Mouse (Mus musculus) urinary bladder, postnatal 36 days (tissue): ENCODE results near the gene Dhps.

Experiments
- DNase-seq, 2 experiments: peaks; one replicate each; pipeline ENCODE4 v3.0.0; 2022; ENCODE audit warnings: low spot score in 2 of 2, mixed read lengths in 1 of 2

The Dhps gene

GRCm38 (mm10) chr8:85071514-85072281 lies at the start of gene Dhps:
Gene Dhps, plus strand, starts transcription at chr8:85071757.
- DNase-seq: peak; percentile 84 to 92

GRCm38 (mm10) chr8:85023846-85024245 lies 47.7 kb upstream of the Dhps start:
- DNase-seq: no peak

DNA sequence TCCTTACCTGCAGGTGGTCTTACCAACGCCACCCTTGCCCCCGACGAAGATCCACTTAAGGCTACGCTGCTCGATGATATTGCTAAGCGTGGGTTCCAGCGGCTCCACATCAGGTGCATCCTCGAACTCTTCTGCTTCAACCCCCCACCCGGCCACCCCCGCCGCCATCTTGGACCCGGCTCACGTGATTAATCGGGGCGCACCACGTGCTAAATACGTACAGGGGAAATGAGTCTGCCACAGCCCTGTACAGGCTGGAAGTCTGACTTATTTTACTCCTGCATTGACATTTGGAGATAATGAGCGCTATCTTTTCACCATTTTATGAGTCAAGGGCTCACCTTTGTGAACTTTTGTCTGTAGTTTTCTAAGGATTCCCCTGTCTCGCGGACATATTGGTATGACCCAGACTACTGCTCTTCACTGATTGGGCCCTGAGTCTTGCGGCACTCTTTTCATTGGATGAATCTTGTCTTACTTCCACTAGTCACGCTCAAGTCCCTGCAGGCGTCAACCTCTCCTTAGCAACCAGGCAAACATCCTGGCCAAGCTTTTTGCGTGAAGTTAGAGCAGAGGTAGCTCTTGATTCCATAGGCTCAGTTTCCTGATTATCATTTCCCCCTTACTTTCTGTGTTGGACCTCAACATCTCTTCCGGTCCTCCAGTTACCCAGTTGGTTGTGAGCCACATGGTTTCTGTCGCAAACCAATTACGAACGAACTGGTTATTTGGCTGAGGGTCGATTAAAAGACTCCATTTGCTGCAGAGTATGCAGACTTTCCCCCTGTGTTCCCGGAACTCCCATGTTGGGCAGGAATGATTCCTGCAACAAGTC lies 46.2 kb upstream of the Dhps start, which contains the start of gene Asna1:
Gene Asna1 (minus strand): TSS at position 184 of the 835 bp plus-strand sequence.
- DNase-seq: peak; percentile 66 to 79

- DNase-seq: peak; percentile 96 to 97
These were observed 44.7 kb upstream of the Dhps start, which contains the start of gene Trir for GRCm38 (mm10) chr8:85026670-85027515. Gene Trir, plus strand, starts transcription at chr8:85026823.

- no peak for DNase-seq
These were observed 44.1 kb upstream of the Dhps start for GRCm38 (mm10) chr8:85027516-85027855.

GRCm38 (mm10) chr8:85027922-85028321 lies 43.6 kb upstream of the Dhps start:
- no peak for DNase-seq

DNA sequence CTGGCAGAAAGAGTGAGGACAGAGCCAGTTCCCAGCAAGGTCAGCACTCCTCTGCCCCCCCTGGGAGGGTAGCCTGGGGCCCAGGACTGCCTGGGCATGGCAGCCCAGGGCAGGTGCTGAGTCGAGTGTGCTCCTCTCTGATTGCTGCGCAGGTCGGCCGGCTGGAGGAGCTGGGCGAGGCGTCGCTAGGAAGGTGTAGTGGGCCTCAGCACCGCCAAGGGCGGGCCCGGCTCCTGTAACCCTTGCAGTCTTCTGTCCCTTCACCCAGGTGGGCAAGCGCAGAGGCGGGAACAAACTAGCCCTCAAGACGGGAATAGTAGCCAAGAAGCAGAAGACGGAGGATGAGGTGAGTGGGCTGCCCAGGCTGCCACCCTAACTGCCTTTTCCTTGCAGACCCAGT lies 42.3 kb upstream of the Dhps start:
- DNase-seq: no peak

- DNase-seq: no peak
These were observed 38.8 kb upstream of the Dhps start for GRCm38 (mm10) chr8:85032622-85033311.

- no peak for DNase-seq
These were observed 37.7 kb upstream of the Dhps start for GRCm38 (mm10) chr8:85033867-85034266.

DNA sequence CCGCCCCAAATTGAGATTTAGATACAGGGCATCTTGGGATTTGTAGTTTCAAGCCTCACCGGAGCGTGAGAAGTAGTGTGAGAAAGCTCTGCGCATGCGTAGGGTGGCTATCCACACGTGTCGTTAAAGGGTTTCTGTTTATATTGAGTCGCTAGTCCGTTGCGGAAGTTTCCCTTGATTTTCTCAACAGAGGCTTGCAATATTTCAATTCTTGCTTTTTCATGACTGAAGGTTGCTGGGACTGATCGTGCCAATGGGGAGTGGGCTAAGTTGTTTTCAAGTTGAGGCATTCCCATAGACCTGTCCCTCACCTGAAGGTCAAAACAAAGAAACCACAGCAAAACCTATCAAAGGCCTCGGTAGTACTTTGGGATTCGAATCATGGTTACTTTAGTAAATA lies 36.8 kb upstream of the Dhps start:
- DNase-seq: peak; percentile 45 to 59

DNA sequence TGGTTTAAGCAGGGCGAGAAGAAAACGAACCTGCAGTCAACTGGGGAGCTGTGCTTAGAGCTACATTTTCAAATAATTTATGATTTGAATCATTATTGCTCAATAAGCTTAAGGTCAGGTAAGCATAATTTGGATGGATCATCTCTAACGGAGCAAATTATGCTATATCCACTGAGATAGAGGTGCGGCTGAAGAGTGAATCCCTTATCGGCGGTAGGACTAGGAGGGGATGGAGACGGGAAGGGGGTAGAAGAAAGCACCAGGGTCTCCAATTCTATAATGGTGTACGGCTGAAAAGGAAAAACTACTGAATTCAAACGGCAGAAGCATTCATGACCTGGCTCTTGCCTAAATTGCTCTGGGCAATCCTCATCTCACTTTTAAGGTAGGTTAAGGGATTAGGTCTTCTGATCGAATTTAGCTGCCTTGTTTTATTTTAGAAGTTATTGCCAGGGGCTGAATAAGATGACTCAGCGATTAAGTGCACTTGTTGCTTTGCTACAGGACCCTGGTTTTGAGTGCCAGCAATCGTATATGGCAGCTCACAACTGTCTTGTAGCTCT lies 36.3 kb upstream of the Dhps start:
- DNase-seq: no peak

GRCm38 (mm10) chr8:85035728-85036310 lies 35.7 kb upstream of the Dhps start:
- no peak for DNase-seq

DNA sequence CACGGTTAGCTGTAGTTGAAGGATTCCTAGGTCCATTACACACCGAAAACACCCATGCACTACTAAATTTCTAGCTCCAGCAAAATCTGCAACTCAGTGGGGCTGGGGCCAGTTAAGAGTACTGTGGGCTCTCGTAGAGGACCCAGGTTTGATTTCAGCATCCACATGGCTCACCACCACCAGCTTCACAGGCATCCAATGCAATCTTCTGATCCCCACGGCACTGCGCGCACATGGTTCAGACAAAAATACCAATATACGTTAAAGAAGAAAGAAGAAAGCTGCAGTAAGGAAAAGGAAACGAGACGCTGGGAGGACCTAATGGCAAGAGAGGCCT lies 35.2 kb upstream of the Dhps start:
- DNase-seq: no peak

- DNase-seq: peak; percentile 83 to 88
These were observed 34.7 kb upstream of the Dhps start, which contains the start of gene Tnpo2 for GRCm38 (mm10) chr8:85036718-85037365. Gene Tnpo2, plus strand, starts transcription at chr8:85036915.

DNA sequence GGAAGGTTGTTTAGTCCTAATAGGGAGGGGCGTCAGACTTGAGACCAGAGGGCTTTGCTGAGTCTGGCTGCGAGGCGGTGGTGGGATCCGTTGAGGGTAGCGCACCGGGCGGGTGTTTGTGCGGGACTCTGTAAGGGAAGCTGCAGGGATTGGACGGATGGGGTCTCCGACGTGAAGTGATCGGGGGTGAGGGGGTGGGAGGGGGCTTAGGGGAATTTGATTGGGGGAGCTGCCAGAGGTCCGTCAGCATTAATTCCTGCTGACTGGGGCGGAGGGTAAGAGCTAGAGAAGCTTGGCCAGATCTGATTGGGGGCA lies 34.2 kb upstream of the Dhps start:
- no peak for DNase-seq

DNA sequence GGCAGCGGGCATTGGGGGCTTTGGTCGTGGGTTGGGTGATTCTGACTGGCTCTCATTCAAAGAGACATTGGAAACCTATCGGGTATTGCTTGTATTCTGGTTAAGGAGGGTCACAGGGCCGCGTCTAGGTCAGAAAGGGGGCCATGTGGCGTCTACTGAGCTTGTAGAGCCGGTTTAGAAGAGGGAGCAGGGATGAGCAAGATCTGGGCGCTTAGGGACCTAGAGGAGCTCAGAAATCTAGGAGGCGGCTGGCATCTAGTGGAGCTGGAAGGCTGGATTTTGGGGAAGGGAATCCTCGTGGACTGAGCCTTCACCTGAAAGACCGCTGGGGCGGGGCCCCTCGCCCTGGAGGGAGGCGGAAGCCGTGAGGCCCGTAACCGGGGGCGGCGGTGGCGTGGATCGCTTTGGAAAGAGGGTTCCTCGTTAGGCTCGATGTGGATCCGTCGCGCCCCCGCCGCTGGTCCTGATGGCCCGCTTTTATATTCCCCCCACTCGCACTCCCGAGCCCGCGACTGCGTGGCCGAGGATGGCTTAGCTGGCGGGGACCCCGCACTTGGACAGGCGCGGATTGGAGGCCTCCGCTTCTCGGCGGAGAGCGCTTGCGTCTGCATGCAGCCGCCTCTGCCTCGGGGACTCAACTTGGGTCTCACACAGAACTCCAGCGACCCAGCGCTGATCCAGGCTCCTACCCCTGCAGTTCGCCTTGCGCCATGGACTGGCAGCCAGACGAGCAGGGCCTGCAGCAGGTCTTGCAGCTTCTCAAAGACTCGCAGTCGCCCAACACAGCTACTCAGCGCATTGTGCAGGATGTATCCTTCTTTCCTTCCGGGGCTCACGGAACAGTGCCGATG lies 33.7 kb upstream of the Dhps start:
- peak; percentile 48 to 50 for DNase-seq

DNA sequence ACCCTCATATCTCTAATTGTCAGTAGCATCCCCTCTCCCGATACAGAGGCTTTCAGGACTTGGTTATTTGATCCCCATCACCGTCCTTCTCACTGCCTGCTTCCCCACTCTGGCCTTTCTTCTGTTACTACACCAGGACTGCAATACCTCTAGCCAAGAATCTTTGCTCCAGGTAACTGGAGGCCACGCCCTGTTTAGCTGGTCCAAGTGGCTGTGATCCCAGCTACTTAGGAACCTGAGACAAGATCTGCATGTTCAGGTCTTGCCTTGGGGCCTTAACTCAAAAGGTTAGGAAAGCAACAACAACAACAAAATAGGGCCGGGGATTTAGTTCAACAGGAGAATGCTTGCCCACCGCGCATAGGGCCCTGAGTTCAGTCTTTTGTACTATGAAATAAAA lies 27.9 kb upstream of the Dhps start:
- no peak for DNase-seq

GRCm38 (mm10) chr8:85057367-85057766 lies 14.2 kb upstream of the Dhps start:
- no peak for DNase-seq

GRCm38 (mm10) chr8:85059879-85060616 lies 11.5 kb upstream of the Dhps start, which contains the start of gene Fbxw9:
Gene Fbxw9, plus strand, starts transcription at chr8:85060055.
- peak; percentile 86 to 89 for DNase-seq
